Mouse (Mus musculus) urinary bladder, postnatal 36 days (tissue): Measurements from ENCODE around the gene Coro2a.

ENCODE experiments used
- DNase-seq, 2 experiments: peaks; one replicate each; pipeline ENCODE4 v3.0.0; 2022; ENCODE audit warnings: low spot score in 2 of 2, mixed read lengths in 1 of 2

Gene Coro2a

DNA sequence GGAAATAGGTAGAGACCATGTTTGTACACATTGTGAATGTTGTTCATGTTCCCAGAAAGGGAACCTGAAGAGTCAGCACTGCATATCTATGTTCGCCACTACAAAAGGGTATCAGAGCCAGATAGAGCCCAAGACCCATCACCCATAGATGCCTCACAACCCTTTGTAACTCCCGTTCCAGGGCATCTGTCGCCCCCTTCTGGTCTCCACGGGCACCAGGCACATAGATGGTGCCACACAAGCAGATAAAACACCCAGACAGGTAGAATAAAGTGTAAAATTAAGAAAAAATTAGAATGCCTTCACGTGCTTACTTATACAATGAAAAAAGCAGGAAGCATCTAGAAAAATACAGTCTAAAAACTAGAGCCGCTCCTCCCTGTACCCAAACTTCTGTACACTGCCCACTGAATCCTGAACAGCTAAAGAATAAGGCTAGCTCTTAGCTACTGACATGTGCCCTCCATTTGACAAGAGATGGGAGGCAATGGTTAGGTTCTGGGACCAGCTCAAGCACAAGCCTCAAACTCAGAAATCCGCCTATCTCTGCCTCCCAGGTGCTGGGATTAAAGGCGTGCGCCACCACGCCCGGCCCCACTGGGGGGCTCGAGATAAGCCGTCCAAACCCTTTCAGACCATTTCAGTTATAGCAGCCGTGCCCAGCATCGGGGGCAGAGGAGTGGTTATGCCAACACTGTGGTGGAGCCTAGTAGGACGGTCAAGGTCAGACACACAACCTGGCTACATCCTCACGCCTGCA, 75.0 kb downstream of the Coro2a start:
- DNase-seq: no peak

DNA sequence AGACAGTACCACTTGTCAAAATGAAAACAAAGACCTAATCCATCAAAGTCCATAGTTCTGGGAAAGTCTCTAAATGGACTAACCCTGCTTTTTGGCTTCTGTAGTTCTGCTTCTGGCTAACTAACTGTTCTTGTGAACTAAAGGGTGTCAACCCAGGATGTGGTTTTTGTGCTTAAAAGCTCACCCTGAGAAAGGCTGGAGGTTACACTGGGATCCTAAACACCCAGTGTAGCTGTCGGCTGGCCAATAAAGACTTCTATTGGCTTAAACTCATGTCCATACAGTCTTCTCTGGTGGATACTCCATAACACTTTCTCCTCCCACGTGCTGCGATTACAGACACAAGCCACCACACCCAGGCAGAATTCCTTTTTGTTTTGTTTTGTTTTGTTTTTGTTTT, 75.8 kb downstream of the Coro2a start:
- DNase-seq: no peak

DNA sequence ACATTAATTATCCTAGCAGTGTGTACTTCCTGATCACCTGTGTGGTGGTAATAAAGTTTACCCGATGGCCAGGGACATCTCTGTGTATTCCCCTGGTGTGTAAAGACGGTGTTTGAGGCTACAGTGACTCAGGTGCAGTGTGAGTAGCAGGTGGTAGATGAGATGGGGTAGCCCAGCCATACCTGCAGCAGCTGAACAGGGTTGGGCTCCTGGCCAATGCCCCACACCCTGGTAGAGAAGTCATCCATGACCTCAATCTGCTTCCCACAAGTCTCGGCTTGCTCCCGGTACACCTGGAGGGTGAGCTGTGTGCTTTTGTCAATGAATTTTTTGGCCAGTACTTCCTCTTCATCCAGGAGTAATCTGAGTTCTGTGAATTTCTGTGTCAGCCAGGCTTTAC, 78.7 kb downstream of the Coro2a start:
- DNase-seq: peak; percentile 72

DNA sequence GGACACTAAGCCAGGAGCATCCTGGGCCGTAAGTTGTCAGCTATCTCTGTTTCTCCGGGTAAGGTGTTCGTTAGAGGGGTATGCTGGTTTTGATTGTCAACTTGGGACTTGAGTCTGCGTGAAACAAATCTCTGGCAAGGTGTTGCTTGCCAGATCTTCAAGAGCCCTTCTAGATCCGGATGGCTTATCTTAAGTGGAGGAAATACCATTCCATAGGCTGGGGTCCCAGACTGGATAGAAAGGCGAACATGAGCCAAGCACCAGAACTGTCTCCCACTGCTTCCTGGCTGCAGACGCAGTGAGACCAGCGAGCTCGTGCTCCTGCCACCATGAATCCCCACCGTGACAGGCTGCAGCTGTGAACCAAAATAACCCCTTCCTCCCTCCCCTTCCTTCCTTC, 80.5 kb downstream of the Coro2a start:
- no peak for DNase-seq

DNA sequence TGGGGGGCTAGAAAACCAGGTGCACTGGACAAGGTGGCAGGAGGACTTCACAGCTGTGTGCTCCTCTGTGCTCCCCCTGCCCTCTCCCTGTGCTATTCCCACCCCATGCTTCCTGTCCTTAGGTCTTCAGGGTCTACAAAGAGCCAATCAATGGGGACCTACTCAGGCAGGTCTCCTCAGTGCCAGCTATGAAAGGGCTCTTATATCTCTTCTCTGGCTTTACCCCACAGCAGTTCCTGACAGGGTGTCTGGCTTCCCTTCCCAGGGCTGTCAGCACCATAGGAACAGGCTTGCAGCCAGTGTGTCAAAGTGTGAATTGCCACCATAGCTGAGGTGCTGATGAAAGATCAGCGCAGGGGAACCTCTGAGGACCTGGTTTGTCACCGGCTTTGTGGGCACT, 81.5 kb downstream of the Coro2a start:
- DNase-seq: no peak

DNA sequence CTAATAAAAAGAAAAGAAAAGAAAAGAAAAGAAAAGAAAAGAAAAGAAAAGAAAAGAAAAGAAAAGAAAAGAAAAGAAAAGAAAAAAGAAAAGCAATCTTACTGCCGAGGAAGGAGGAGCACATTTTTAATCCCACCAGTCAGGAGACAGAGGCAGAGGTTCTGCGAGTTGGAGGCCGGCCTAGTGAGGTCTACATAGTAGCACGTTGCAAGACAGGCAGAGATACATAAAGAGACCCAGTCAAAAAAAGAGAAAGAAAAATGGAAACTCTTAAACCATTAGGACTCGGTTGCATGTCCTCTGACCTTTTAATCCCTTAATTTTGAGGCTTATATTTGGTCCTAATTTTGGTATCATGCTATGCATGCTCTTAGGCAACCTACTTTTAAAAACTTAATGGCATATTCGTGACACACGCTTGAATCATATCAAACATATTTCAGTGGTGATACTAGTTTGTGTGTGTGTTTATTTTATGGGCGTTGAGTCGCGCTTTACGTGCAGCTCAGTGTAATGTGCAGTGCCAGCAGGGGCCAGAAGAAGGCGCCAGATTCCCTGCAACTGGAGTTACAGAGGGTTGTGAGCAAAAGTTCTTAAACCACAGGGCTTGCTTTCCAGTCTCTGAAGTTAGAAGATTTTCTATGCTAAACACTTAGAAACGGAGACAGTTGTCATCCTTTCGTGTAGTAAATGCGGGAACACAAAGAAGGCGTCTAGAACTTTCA, 94.1 kb downstream of the Coro2a start:
- peak; percentile 83 to 89 for DNase-seq

DNA sequence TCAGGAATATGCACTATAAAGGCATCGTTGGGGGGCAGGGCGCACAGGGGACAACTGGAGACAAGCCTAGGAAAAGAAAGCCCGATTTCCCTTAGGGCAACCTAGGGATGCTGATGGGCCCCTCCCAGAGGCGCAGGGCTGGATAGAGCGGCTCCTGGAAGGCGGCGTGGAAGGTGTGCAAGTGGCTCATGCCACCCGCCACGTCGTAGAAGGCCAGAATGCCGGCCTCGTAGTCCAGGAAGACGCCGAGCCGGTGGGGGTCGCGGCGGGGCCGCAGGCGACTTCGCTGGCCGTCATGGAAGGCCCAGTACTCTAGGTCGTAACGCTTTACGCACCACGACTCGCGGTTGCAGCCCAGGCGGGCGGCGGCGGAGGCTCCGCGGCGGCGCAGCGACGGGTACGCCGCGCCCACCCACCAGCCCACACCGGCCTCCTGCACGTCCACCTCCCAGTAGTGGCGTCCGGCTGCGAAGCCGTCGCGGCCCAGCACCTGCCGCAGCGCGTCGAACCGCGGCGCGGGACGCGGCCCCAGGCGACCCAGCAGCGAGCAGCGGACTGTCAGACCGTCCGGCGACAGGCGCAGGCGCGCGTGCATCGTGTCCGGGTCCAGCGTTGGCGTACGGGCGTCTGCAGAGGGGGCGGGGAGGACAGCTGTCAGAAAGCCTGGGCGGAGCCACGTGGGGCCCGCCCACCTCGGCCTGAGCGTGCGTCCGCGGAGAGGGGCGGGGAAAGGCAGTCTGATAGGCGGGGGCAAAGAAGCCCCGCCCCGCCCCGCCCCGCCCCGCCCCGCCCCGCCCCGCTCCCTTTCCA, 95.0 kb downstream of the Coro2a start:
- peak; percentile 92 to 96 for DNase-seq

DNA sequence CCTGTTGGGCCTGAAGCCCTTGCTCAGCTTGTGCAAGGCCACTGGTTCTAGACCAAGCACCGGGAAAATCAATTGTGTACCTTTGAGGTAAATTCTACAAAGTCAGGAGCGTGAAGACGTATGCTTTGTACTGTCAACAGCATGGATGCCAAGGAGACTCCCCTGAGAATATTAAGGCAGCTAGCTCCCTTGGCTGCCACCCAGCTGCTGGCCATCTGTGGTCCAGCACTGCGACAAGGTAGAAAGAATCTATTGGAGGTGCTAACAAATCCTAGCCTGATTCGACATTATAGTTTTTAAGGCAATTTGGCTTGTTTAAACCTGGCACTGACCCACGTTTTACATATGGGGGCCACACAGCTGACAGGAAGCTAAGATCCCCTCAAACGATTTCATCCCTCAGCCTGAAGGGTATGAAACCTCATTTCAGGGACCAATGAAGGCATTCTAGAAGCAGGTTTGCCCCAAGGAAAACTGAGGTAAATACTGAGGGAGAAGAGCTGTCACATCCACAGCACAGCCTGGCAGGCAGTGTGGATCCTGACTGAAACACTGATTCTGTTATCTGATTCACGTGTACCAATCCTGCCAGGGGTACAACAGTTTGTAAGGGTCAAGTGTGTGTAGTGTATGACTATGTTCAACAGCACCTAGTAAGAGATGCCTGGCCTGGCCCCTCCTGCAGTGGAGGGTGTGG, 96.5 kb downstream of the Coro2a start:
- DNase-seq: no peak

DNA sequence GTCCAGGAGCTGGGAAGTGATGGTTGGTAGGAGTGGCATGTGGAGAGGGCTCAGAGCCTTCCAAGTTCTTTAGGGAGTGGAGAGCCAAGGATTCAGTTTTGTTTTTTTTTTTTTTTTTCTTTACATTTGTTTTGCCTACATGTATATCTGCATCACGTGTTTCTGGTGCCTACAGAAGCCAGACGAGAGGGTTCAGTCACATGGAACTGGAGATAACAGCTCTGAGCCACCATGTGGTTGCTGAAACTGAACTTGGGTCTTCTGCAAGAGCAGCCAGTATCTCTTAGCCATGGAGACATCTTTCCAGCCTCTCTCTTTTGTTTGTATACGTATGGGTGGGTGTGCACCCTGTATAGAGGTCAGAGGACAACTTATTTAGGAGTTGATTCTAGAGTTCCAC, 98.1 kb downstream of the Coro2a start:
- DNase-seq: no peak

DNA sequence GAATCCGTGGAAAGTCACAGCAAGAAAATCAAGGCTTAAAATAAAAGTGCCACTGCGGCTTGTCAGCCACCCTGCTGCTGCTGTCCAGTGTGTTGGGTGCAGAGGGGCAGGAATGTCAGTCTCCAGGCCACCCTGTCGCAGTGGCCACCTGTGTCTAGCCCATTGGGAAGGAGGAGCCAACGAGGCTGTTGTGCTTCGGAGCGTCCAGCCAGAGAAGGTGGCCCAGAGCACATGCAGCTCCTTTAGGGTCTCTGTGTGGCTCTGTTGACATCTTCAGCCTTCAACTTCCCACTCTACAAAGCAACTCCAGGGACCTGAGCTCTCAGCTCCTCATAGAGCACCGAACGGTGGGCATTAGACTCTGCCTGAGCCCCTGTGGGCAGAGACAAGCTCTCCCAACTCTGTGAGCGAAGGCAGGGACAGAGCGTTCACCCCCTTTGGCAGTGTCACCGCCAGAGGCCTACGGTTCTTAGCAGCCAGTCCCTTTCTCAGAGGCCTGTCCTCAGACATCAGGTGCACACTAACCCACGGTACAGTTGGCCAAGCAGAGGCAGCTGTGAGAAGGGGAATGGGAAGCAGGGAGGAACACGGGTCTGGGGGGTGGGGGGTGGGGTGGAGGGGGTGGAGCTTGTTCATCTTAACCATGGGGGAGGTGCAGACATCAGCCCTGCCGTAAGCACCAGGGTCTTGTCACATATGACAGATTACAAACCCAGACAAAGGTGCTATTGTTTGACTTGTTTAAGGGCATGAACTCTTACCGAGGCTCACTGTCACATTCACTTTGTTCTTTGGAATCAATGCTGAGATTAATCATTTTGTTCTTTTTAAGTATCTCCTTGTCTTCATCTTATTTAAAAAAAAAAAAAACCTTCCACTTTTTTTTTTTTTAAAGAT, 99.1 kb downstream of the Coro2a start:
- no peak for DNase-seq

DNA sequence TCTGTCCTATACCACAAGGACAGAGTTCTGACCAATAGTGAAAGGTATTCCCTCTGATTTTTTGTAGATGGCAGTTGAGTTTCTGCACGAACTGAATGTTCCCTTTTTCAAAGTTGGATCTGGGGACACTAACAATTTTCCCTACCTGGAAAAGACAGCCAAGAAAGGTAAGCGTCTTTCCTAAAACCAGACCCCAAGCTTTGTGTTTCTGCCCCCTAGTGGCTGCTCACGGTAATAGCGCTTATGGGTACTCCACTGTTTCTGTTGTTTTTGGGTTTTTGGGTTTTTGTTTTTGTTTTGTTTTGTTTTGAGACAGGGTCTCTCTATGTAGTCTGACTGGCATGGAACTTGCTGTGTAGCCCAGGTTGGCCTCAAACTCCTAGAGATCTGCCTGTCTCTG, 103.0 kb downstream of the Coro2a start:
- no peak for DNase-seq

DNA sequence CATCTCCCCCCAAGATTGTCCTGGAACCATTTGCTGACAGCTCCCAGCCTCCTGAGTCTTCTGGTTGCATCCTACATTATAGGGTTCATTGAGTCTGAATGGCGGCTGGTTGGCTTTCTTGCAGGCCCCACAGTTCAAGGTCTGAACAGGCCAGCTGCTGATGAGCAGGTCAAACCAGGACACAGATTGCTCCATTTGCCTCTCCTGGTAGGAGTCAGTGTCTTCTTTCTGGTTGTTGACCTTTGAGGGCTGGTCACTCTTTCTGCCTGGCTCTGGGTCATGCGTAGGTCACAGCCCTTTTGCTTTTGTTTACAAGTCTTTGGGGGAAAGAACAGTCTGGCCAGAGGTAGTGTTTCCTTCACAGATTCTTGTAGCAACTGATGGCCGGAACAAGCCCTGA, 103.5 kb downstream of the Coro2a start:
- DNase-seq: no peak

DNA sequence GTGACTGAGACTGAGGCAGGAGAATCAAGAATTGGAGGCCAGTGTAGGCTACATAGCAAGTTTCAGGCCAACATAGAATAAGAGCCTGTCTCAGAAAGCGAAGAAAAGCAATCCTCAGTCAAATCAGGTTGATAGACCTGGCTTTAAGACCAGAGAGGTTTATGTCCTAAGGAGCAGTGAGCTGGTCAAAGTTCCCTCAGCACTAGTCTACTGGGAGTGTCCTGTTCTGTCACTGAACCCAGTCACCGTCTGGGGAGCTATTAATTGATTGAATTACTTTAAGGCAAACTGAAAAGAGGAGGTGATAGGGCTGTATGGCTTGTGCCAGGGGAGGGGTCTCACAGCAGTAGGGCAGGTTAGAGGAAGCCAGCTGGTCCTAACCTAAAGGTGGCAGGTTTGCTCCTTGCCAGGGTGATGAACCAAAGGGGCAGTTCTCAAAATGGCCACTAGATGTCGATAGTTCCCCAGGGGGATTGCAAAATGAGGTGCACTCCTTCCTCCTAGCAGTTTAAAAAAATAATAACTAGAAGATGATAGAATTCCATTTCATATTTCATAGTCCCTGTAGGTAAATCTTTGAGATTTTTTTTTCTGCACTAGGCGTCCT, 104.6 kb downstream of the Coro2a start:
- peak; percentile 70 to 74 for DNase-seq

DNA sequence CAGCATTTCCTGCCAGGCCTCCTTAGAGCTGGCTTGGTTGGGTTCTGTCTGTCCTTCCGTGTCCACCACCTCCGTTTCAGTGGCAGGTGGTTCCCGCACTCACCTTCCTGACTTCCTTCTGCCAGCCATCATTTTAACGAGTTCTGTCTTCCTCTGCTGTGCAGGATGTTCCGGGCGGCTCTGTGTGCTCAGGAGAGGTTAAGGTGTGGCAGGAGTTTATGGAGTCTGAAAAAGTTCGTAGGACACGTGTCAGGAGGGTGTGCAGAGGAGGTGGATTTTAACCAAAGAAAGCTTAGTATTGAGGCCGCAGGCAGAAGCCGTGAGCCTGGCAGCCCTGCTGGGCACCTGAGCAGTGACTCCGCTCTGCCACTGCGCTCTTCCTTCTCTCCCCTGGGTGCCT, 106.5 kb downstream of the Coro2a start:
- no peak for DNase-seq

DNA sequence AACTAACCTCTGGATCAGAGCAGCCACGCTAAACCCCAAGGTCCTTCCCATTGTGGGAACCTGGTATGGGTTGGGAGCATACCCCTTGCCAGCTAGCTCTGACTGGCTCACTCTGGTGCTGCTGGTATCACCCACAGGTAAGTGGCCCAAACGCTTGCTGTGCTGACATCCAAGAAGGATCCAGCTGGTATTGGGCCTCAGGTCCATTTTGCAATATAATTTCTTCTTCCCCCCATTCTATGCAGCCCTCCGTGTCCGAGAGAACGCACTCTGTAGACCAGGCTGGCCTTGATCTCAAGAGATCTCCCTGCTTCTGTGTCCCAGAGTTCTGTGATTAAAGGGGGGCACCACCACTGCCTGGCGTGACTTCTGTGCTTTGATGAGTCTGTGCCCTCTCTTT, 108.9 kb downstream of the Coro2a start:
- no peak for DNase-seq

DNA sequence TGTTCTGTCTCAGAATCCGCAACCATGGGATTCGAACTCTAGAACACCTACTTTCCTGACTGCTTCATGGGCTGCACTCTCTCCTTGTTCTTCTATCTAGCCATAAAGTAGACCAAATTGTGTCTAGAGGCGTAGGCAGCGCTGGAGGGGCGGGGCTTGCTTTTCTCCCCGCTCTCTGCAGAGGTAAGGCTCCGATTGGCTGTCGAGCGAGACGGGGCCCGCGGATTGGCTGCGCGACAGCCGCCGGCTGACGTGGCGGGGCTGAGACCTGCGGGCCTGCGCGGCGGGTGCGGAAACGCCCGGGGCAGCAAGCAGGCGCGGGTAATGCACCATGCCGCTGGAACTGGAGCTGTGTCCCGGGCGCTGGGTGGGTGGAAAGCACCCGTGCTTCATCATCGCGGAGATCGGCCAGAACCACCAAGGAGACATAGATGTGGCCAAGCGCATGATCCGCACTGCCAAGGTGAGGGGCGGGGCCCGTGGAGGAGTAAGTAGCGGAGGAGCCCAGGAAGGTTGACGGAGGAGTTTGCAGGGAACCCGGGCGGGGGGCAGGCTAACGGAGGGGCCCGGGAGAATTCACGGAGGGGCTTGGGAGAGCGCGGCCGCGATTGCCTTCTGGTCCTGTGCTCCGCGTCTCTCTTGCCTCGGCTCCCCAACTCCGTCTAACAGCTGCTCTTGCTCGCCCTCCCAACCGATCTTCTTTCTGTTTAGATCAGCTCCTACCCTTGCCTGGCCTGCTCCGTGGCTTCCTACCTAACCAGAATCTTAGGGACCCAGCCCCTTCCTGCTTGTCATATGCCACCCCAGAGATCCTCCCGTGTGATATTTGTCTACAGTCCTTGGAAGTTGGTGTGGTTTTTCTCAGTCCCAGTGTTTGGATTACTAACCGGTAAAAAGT, 112.7 kb downstream of the Coro2a start, which contains the start of gene Nans:
Gene Nans (plus strand): TSS at position 221 of the 898 bp plus-strand sequence.
- peak; percentile 89 to 95 for DNase-seq

DNA sequence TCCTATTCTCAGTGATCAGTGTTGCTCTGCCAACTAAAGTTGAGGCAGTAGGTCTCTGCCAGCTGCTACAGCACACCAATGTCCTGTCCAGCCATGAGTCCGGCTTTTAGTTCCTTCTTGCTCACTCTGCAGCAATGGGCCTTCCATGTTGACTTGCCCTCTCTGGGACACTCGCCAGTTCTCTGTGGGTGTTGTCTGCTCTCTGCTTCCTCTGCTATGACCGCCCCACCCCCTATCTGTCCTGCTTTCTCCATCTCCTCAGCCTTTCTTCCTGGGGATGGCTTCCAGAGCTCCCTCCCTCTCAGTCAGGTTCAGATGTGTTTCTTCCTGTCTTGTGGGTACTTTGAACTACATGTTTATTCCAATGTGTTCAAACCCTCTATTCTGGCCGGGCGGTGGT, 114.7 kb downstream of the Coro2a start:
- peak; percentile 30 to 66 for DNase-seq
